Mouse (Mus musculus): ENCODE results near the gene Akap7.

GRCm38 (mm10) chr10:25192180-25193073, 115.2 kb downstream of the Akap7 start:
- TF ChIP-seq CTCF (IDR thresholded peaks at IDR 0.05; ENCODE audit: extremely low read depth, insufficient read depth, insufficient read length, insufficient replicate concordance): no peak
- TF ChIP-seq POLR2A (IDR thresholded peaks at IDR 0.05; ENCODE audit: low read depth, low read length): no peak
